Mouse (Mus musculus) monocyte, adult 5-6 weeks (primary cell): Measurements from ENCODE around the gene Vmn2r116. TPM values are rescaled to one million over a fixed set of nuclear protein-coding genes. Genes with fewer than 3 reads are reported as not detected.
A peak's percentile ranks its signal among the peaks of the same experiment; 100 is the strongest.
"Not testable (repeated sequence)": the region's sequence is repeated elsewhere in the genome, so short reads cannot be mapped to it uniquely, and the experiment has no call there.

Source experiments
- ATAC-seq: fragments of 153-309, 156-312 bp; replicated peaks from 2 replicates; pipeline ENCODE4 v1.8.0; 2017; ENCODE audit warnings: mild to moderate bottlenecking; ENCODE audit not compliant: low TSS enrichment, insufficient number of reproducible peaks, severe bottlenecking, poor library complexity, low FRiP score
- total RNA-seq: library from RNA; stranded (forward); fragments of 200-1000, 200-491, 200-594 nt; gene quantifications from 3 replicates; pipeline ENCODE4 v1.2.3, GENCODE M21; 2017

Vmn2r116 gene
- total RNA-seq = not detected in 3 replicates

DNA sequence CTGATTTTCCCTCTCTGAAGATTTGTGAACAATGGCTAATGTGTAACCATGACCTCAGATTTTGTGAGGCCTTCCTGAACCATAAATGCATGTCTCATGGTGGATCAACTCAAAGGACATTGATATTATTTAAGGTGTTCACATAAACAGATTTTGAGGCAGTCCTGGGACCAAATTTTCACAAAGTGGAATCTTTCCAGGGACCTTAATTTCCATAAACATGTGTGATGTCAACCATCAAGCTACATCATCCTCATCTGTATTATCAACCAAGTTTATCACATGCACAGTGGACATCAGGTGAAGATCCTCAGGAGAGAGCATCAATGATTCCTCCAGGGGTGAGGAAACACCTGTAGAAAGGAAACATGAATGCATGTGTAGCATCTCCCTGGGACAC lies at the start of gene Vmn2r116:
Gene Vmn2r116, plus strand, starts transcription at position 301 of the 400 bp plus-strand sequence.
- not testable (repeated sequence) for ATAC-seq

DNA sequence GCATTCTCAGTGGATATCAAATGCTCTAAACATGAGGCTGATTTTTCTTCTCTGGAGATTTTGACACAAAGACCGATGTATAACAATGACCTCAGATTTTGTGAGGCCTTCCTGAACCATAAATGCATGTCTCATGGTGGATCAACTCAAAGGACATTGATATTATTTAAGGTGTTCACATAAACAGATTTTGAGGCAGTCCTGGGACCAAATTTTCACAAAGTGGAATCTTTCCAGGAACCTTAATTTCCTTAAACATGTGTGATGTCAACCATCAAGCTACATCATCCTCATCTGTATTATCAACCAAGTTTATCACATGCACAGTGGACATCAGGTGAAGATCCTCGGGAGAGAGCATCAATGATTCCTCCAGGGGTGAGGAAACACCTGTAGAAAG lies 41.0 kb upstream of the Vmn2r116 start, which contains the start of gene Vmn2r115:
Gene Vmn2r115, plus strand, starts transcription at position 301 of the 400 bp plus-strand sequence.
- not testable (repeated sequence) for ATAC-seq

DNA sequence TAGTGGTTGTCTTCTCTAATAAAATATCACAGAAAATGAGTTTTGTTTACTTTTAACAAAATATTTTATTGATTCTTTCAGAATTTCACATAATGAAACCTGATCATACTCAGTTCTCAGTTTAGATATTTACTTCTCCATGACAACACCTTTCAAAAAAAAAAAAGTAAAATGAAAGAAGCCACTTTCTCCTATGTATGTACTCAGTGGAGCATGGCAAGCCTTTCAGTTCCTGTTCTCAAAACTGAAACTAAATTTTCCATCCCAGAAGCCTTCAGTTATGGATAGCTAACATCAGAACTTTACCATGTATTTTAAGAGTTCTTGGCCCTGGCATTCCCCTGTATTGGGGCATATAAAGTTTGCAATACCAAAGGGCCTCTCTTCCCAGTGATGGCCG lies 32.8 kb upstream of the Vmn2r116 start:
- ATAC-seq = no peak

DNA sequence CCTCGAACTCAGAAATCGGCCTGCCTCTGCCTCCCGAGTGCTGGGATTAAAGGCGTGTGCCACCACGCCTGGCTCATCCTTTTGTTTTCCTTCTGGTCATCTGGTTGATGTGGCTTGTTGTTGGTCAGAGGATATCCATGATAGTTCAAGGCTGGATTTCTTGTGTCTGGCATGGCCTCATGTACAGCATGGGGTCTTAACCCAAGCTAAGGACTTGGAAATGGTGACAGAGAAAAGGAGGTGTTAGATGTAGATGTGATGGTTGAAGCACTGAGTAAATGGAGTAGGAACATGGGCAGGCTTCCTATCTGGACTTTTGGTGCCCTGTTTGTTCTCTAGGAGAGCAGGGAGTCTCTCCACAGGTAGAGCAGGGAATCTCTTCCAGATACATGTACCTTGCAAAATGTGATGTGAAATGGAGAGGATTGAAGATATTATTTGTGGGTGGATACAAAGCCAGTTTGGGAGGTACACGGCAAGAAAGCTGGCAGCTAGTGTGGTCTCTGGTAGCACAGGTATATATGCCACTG lies 48.8 kb downstream of the Vmn2r116 start:
- peak; percentile 43; the same call in 1 of the 2 replicates for ATAC-seq

Other genes starting within 250 kb of the Vmn2r116 start
- gene Zfp40, start 191.4 kb upstream of the Vmn2r116 start, total RNA-seq = 4.0 to 14.5 TPM (median 8.1 TPM) in 3 replicates
- not detected in 3 replicates for gene Vmn2r114, start 72.1 kb upstream of the Vmn2r116 start, total RNA-seq
- gene Vmn2r115, start 40.9 kb upstream of the Vmn2r116 start, total RNA-seq = not detected in 3 replicates
- gene Vmn2r117, start 95.1 kb downstream of the Vmn2r116 start, total RNA-seq = not detected in 3 replicates
- 4.2 to 6.2 TPM (median 5.4 TPM) in 3 replicates for gene Zfp213, start 179.6 kb downstream of the Vmn2r116 start, total RNA-seq
- not detected in 3 replicates for gene Zfp13, start 214.9 kb downstream of the Vmn2r116 start, total RNA-seq
- not detected in 3 replicates for gene Zscan10, start 216.3 kb downstream of the Vmn2r116 start, total RNA-seq